Mouse (Mus musculus) layer of hippocampus, postnatal 10 days (tissue): ENCODE measurements at regions not wholly inside any gene's neighbourhood (a gene's known extent, or its start where the extent isn't known, plus 50 kb on each side); places are given as distances from the start of the nearest gene placed in this dataset.
"Not testable (repeated sequence)": the region's sequence is repeated elsewhere in the genome, so short reads cannot be mapped to it uniquely, and the experiment has no call there.

Source experiments
- DNase-seq, 2 experiments: peaks; one replicate each; pipeline ENCODE4 v3.0.0; 2021; ENCODE audit warnings: low spot score in 2 of 2

GRCm38 (mm10) chr16:29909923-29910465, 154.2 kb upstream of the Hes1 start:
- DNase-seq, result no peak

- no peak for DNase-seq
These were observed 153.0 kb upstream of the Hes1 start for GRCm38 (mm10) chr16:29911164-29911571.

- DNase-seq, result no peak
These were observed 150.7 kb upstream of the Hes1 start for GRCm38 (mm10) chr16:29913357-29914010.

- DNase-seq, result peak; percentile 57 to 70
These were observed 148.8 kb upstream of the Hes1 start for GRCm38 (mm10) chr16:29915346-29915745.

GRCm38 (mm10) chr16:29917989-29918388, 146.2 kb upstream of the Hes1 start:
- DNase-seq, result no peak

DNA sequence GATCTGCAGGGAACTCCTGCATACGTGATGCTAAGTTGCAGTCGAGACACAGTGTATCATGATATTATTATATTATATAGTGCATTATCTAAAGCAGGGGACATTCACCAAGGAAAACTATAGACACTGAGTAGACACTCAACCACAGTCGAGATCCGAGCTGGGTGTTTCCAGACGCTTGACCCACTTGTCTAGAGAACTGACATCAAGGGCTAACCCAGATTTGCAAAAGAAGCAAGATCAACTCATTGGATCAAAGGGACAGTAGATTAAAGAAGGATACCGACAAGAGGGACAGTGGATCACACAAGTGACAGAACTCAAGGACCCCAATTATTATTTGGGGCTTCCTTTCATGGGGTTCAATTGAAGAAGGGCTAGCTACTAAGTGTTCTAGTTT, 145.8 kb upstream of the Hes1 start:
- DNase-seq, result no peak

DNA sequence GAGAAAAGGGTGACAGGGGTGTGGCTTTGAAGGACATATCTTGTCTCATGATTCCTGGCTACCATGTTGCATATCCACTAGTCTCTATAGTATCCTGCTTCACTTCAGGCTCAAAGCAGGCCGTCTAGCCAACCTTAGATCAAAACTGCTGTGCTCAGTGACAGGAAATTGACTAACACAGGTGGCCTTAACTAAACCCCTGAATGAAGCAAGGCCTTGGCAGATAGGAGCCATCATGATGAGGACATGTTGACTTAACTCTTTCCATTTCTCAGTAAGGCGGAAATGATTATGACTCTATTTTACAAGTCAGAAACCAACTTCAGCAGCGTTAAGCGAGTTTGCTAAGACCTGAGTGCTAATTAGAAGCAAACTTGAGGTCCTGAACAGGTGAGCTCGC, 143.2 kb upstream of the Hes1 start:
- no peak for DNase-seq

- no peak for DNase-seq
These were observed 142.8 kb upstream of the Hes1 start for GRCm38 (mm10) chr16:29921385-29921784.

DNA sequence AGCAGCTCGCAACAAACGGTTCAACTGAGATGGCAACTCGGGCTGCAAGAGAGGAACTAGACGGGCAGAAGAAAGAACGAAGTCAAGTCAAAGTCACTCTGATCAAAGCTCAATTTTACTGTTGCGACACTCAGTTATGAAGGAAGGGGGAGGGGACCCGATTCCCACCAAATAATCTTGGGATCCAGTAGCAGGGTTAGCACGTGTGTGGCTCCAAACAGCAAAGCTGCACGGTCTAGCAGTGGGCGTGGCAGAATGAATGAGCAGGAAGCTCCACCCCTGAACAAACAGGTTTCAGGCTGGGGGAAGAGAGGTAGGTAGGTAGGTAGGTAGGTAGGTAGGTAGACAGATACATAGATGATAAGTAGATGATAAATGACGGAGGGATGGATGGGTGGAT, 136.9 kb upstream of the Hes1 start:
- DNase-seq, result not testable (repeated sequence)

DNA sequence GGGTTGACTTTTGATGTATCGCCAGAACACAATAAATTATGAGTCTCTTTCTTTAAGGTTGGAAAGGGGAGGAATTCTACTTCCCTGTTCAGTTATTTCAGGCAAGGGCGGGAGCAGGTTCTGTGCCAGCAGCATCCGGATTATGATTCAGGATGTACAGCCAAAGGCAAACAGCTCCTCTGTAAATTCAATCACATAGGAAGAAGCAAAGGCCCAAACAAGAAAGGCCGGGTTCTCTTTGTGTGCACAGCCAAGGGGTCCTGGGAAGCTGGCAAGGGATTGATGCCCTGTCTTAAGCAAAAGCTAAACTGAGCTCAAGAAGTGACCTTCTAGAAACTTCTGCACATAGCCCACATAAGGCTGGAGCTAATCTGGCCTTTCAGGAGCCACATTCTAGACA, 135.9 kb upstream of the Hes1 start:
- DNase-seq, result no peak

DNA sequence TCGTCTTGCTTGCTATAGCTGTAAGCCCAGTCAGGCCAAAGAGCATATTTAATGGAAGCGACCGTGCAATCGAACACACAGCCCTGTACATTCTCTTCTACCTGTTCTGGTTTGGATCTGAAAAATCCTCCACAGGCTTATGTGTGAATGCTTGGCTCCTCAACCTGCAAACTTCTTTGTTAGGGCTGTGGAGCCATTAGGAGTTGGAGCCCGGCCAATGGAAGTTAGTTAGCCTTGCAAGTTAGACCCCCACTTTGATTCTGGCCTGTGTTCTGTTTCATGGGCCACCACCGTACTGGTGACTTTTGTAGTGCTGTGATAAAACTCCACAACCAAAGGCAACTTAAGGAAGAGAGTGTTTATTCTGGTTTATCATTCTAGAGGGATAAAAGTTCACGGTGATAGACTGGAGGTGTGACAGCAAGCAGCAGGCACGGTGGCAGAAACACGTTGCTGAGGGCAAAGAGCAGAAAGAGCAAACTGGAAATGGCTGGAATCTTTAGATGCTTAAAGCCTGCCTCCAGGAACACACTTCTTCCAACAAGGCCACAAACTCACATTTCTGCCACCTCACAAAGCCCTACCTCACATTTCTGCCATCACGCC, 132.3 kb upstream of the Hes1 start:
- no peak for DNase-seq

DNA sequence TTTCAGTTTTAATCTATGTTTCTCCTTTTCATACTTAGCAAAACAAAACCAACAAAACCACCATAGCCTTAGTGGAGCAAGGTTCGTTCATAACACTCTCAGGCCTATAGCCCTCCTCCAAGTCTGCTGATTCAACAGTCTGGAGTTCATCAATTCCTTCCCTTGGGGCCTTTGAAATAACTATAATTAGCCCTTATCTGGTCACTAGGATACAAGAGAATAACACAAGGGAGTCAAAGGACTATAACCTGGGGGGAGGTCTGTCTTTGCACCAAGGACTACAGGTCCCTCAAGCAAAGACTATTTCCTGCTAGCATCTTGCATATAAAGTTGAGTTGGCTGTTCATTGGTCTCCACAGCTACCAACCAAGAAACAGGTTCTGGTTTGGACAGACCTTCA, 129.5 kb upstream of the Hes1 start:
- no peak for DNase-seq

GRCm38 (mm10) chr16:29938700-29939099, 125.5 kb upstream of the Hes1 start:
- DNase-seq, result no peak

DNA sequence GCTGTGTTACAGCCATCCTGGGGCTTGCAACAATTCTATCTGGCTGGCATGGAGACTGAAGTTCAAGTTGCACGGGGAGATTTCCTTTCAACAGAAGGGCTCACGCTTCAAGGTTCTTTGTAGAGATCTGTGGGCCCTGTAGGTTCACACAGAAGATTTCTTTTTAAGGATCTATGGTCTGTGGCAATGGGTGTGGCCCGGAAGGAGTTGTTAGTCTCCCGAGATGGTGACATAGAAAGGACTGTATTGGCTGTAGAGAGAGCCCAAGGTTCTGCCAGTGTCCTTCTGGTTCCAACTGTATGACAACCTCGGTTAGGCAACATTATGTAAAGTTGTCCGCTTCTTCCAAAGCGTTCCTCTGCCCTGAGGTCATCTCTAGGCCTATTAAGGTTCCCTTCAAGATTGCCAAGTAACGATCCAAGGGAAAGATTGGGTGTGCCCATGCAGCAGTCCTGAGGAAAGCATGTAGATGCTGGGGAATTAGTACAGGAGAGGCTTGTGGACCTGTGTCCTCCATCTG, 124.8 kb upstream of the Hes1 start:
- DNase-seq, result no peak

DNA sequence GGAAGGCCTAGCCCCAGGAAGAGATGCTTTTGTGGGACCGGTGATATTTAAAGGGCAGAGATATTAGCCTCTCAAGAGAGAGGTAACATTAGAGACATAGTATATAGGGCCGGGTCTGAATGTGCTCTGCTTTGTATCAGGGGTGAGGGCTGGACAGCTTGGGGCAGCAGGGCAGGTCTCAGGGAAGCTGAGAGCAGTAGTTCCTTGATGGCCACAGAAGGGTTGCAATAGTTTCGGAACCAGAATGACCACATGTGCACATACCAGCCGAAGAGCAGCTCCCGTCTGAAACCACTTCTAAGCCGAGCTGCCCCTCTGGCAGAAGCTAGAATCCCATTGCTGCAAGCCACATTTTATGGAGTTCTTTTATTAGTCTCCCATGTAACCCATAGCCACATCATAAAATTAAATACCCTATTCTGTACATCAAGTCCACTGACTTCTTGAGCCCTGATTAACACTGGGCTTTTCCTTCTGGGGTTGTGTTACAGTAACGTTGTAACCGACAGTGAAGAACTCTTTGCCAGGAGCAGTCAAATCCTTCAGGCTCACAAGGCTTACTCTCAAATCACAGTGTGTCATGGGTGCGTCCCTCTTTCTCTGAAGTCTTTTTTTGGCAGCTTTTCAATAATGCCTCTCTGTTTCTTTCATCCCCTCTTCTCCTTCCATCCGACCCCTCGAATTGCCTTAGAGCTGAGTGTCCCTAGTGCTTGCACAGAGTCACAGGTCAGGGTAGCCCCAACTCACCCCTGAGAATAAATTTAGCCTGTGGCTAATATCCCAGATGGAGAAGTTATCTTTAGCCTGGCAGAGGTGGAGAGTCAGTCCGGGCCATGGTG, 124.1 kb upstream of the Hes1 start:
- DNase-seq, result no peak

DNA sequence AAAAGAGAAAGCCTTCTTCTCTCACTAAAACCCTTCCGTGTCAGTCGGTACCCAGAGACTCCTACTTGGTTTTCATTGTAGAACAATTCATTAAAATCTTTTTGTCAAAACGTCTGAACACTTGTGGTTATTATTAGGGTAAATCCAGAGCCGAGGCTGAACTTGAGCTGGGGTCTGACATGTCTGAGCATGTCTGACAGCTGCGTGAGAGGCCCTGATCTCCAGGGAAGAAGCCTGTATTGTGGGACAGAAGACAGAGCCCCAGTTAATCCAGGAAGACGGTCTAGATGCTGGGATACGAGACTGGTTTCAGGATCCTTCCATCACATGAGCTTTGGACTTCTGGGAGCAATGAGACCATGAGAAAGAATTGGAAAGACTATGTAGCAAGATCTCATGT, 122.1 kb upstream of the Hes1 start:
- no peak for DNase-seq

- peak; percentile 30 to 36 for DNase-seq
These were observed 120.0 kb upstream of the Hes1 start for GRCm38 (mm10) chr16:29943963-29944860.

DNA sequence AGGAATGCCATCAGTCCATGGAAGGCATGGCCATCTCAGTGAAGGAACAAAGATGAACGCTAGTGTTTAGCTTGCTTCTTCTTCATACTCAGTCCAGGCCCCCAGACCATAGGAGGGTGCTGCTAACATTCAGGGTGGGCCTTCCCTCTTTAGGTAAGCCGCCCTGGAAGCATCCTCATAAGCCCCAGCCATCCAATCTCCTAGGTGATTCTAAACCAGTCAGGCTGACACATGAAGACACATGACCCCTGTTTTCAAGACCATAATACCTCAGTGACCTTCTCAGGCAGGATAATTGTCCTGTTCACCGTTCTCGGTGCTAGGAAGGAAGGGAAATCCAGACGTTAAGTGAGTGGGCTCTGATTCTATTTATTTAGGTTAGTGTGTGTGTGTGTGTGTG, 119.2 kb upstream of the Hes1 start:
- no peak for DNase-seq

- DNase-seq, result no peak
These were observed 118.8 kb upstream of the Hes1 start for GRCm38 (mm10) chr16:29945376-29945890.

DNA sequence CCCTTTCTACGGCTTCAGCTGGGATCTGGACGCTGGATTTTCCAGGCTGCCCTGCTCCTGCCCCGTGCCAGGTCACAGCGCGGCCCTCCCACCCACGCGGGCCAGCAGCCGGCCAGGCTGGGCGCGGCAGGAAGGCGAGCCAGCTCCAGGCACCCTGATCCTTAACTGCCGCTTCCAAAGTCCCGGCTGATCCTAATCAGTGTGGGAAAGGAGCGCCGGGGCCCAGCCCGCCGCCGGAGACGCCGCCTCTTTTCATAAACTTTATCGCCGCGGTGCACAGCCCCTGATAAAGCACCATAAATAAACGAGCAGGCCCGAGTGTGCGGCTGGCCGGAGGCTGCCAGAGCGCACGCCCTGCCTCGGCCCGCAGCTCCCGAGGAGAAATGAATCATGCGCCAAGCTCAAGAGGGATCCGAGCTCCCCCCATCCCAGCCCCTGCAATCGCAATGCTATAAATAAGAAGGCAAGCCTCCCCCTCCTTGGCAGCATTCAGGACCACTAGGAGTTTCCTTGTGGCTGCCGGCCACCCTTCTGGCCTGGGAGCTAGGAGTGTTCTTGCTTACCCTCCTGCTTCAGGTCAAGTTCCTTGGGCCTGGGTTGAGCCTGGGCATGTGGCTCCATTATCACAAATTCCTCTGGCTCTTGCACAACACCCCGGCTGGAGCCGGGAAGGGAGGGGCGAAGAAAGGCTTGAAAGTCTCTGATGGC, 118.1 kb upstream of the Hes1 start:
- DNase-seq, result peak; percentile 31 to 39
